Mouse (Mus musculus) limb, embryonic 11.5 days (tissue): ENCODE measurements around the gene Ccnd3. TPM values are rescaled to one million over a fixed set of nuclear protein-coding genes. Genes with fewer than 3 reads are reported as not detected.

Experiments
- ATAC-seq: fragments of 200-750 bp; cut with Nextera tagmentation; 2 replicates; pipeline ENCODE4 v1.8.0; 2017; ENCODE audit warnings: low read depth; ENCODE audit not compliant: insufficient number of reproducible peaks, low FRiP score, low TSS enrichment
- DNase-seq: peaks from one replicate; pipeline ENCODE4 v3.0.0-alpha.2; 2015; ENCODE audit warnings: low spot score
- H3K27ac ChIP-seq: fragments of 300-500 bp; sonication (generic); replicated peaks from 2 replicates; pipeline ENCODE4 v1.5.1; 2014; ENCODE audit warnings: low read depth, mild to moderate bottlenecking, low read length
- H3K27me3 ChIP-seq: fragments of 300-500 bp; sonication (generic); 2 replicates; pipeline ENCODE4 v1.6.1; 2014; ENCODE audit warnings: mild to moderate bottlenecking, low read length, mixed read lengths; ENCODE audit not compliant: control insufficient read depth, insufficient read depth
- H3K36me3 ChIP-seq: fragments of 300-500 bp; sonication (generic); 2 replicates; pipeline ENCODE4 v1.6.1; 2014; ENCODE audit warnings: mild to moderate bottlenecking, low read length, moderate library complexity, mixed read lengths; ENCODE audit not compliant: control insufficient read depth, insufficient read depth
- H3K4me1 ChIP-seq: fragments of 300-500 bp; sonication (generic); 2 replicates; pipeline ENCODE4 v1.6.1; 2014; ENCODE audit warnings: low read length, mixed read lengths; ENCODE audit not compliant: control insufficient read depth, insufficient read depth
- H3K4me2 ChIP-seq: fragments of 300-500 bp; sonication (generic); 2 replicates; pipeline ENCODE4 v1.6.1; 2014; ENCODE audit warnings: low read depth, mild to moderate bottlenecking, moderate library complexity; ENCODE audit not compliant: severe bottlenecking
- H3K4me3 ChIP-seq: fragments of 300-500 bp; sonication (generic); 2 replicates; pipeline ENCODE4 v1.5.1; 2014; ENCODE audit warnings: low read depth, low read length
- H3K9ac ChIP-seq: fragments of 300-500 bp; sonication (generic); 2 replicates; pipeline ENCODE4 v1.6.1; 2014; ENCODE audit warnings: mild to moderate bottlenecking, low read length
- H3K9me3 ChIP-seq: fragments of 300-500 bp; sonication (generic); 2 replicates; pipeline ENCODE4 v1.6.1; 2016; ENCODE audit warnings: low read length; ENCODE audit not compliant: control insufficient read depth
- WGBS: fragments of 180-500 bp; shearing (Covaris S2); extraction: QIAGEN DNeasy Blood & Tissue Kit; methylation state at CpG from one replicate; pipeline ENCODE4 v1.1.7; 2014; 5-methylcytosine and 5-hydroxymethylcytosine counted together
- polyA plus RNA-seq: library from polyadenylated mRNA; unstranded; fragments of >200 nt; fragmentation: Nextera tagmentation; extraction: Ambion mirVana; gene quantifications from 2 replicates; pipeline ENCODE4 v1.2.1, GENCODE M21; 2014

The Ccnd3 gene
- polyA plus RNA-seq, 1 experiment from 2014 or later, result 350 TPM

DNA sequence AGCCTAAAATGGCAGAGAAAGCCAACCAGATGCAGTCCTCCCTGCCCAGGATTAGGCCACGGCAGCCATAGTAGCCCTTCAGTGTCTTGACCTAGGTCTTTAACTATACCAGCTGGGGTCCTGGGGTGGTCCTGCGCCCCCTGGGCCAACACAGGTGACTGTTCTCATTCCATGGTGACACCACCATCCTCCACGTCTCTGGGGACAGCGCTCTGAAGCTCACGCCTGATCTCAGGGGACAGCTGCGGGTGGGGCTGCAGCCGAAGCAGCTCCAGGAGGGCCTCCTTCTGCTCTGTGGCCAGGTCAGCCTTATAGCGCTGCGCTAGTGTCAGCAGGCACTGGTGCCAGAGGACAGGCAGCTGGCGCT lies 96.5 kb downstream of the Ccnd3 start:
- no peaks in the 10 kb centered on the region for H3K9me3 ChIP-seq
- peaks cover 12% of the 10 kb centered on the region for H3K4me1 ChIP-seq
- H3K4me3 ChIP-seq, result no peak overlapping the region
- no peak overlapping the region for H3K27ac ChIP-seq
- H3K36me3 ChIP-seq, result peaks cover 25% of the 10 kb centered on the region
- ATAC-seq, result no peak
- WGBS, result 93% methylated on average over 10 of the region's 10 CpGs
- no peaks in the 10 kb centered on the region for H3K27me3 ChIP-seq
- H3K9ac ChIP-seq, result no peak overlapping the region
- no peak overlapping the region for H3K4me2 ChIP-seq
- no peak for DNase-seq

- Histone ChIP-seq H3K36me3 (peaks cover 26% of the 10 kb centered on the region), H3K4me1 (peaks cover 2% of the 10 kb centered on the region), H3K4me3 (no peak overlapping the region), H3K27me3 (no peaks in the 10 kb centered on the region), H3K9ac (no peak overlapping the region), H3K4me2 (no peak overlapping the region), H3K9me3 (no peaks in the 10 kb centered on the region), H3K27ac (no peak overlapping the region)
- DNase-seq (no peak), ATAC-seq (no peak)
- 96% methylated on average over 11 of the region's 11 CpGs for whole genome bisulfite sequencing
Observed at GRCm38 (mm10) chr17:47602289-47602688, 97.4 kb downstream of the Ccnd3 start.

DNA sequence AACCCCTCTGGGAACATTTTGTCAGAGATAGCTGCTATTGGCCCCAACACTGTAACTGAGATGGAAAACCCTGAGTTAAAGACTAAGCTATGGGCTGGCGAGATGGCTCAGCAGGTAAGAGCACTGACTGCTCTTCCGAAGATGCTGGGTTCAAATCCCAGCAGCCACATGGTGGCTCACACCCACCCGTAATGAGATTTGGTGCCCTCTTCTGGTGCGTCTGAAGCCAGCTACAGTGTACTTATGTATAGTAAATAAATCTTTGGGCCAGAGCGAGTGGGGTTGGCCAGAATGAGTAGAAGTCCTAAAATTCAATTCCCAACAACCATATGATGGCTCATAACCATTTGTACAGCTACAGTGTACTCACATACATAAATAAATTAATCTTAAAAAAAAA lies 101.4 kb downstream of the Ccnd3 start:
- Histone ChIP-seq H3K9ac (no peak overlapping the region), H3K36me3 (peaks cover 20% of the 10 kb centered on the region), H3K4me1 (no peaks in the 10 kb centered on the region; the same call in 1 of the 2 replicates), H3K4me2 (no peak overlapping the region), H3K4me3 (no peak overlapping the region), H3K27me3 (no peaks in the 10 kb centered on the region), H3K27ac (no peak overlapping the region), H3K9me3 (no peaks in the 10 kb centered on the region)
- ATAC-seq (no peak), DNase-seq (no peak)
- 79% methylated on average over 5 of the region's 5 CpGs for WGBS

- ATAC-seq (no peak), DNase-seq (no peak)
- 95% methylated on average over 4 of the region's 4 CpGs for WGBS
- H3K9ac ChIP-seq, result no peak overlapping the region
- H3K27me3 ChIP-seq, result no peaks in the 10 kb centered on the region
- H3K27ac ChIP-seq, result no peak overlapping the region
- H3K4me1 ChIP-seq, result peaks cover 3% of the 10 kb centered on the region; the same call in 1 of the 2 replicates
- no peaks in the 10 kb centered on the region for H3K9me3 ChIP-seq
- peaks cover 12% of the 10 kb centered on the region for H3K36me3 ChIP-seq
- no peak overlapping the region for H3K4me2 ChIP-seq
- no peak overlapping the region for H3K4me3 ChIP-seq
Observed at GRCm38 (mm10) chr17:47609182-47609581, 104.3 kb downstream of the Ccnd3 start.

DNA sequence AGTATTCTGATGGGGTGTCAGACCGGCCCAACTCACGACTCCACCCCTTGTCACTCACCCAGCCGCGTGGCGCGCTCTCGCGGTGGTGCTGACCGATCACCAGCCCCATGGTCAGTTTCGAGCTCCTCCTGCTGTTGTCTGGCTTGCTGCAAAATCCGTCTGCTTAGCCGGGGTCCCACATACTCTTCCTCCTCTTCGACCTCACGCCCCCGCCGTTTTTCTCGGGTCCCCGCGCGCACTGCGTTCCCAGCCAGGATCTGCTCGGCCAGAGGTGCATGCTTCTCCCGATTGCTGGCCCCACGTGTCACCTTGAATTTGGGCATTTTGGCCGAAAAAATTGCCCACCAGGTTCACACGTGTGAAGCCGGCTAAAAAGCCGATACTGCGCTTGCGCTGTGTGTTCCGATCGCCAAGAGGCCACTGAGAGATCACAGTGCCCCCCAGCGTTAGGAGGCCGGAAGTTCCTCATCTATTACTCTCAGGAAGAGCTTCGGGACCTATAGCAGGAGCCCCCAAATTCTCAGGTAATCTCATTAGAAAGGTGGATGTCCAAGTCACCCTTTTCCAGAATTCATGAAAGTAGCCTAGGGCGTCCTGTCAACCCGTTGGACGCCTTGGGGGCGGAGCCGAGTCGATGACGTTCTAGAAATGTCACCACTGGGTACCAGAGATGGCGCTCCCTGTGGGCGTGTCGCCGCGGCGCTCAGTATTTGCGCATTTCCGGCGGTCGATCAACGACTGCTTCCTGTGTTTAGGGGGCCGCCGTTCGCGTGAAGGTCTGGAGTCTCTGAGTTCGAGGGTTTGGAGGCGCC lies 106.2 kb downstream of the Ccnd3 start, which contains the start of the genes Bysl, Med20 and Gm20517:
TSS of gene Bysl (minus strand) at position 644 of the 812 bp plus-strand sequence.
TSS of gene Med20 (plus strand) at position 734 of the 812 bp plus-strand sequence.
TSS of gene Gm20517 (plus strand) at position 741 of the 812 bp plus-strand sequence.
- WGBS, result under 1% methylated on average over 59 of the region's 59 CpGs
- peak; percentile 99 for DNase-seq
- Histone ChIP-seq H3K4me2 (peak within 1 kb of the TSS; percentile 74), H3K9me3 (no peaks in the 10 kb centered on the region), H3K4me1 (peaks cover 3% of the 10 kb centered on the region; the same call in 1 of the 2 replicates), H3K9ac (peak within 1 kb of the TSS; percentile 73), H3K36me3 (peaks cover 11% of the 10 kb centered on the region), H3K27me3 (no peaks in the 10 kb centered on the region), H3K4me3 (peak within 1 kb of the TSS; percentile 74), H3K27ac (no peak within 1 kb of the TSS)
- peak; percentile 89 for ATAC-seq

DNA sequence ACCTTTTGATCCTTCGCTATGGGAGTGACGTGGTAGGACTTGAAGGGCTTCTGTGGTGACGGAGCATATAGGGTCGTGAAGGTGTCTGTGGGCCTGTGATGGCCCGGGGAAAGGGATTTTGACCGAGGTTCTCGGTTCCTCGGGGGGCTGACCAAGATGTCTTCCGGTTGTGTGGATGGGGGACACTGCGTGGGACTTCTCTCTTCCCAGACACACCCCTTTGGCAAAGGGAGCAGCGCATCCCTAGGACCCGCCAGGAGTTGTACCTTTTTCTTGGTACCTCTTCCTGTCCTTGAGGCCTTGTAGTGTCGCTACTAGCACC lies 106.8 kb downstream of the Ccnd3 start:
- no peaks in the 10 kb centered on the region for H3K9me3 ChIP-seq
- ATAC-seq, result no peak
- H3K27me3 ChIP-seq, result no peaks in the 10 kb centered on the region
- peak overlapping the region; percentile 74 for H3K4me2 ChIP-seq
- WGBS, result 0% methylated on average over 13 of the region's 13 CpGs
- peak overlapping the region; percentile 73 for H3K9ac ChIP-seq
- peaks cover 3% of the 10 kb centered on the region; the same call in 1 of the 2 replicates for H3K4me1 ChIP-seq
- DNase-seq, result no peak
- peak overlapping the region; percentile 74 for H3K4me3 ChIP-seq
- H3K27ac ChIP-seq, result no peak overlapping the region
- H3K36me3 ChIP-seq, result peaks cover 9% of the 10 kb centered on the region

DNA sequence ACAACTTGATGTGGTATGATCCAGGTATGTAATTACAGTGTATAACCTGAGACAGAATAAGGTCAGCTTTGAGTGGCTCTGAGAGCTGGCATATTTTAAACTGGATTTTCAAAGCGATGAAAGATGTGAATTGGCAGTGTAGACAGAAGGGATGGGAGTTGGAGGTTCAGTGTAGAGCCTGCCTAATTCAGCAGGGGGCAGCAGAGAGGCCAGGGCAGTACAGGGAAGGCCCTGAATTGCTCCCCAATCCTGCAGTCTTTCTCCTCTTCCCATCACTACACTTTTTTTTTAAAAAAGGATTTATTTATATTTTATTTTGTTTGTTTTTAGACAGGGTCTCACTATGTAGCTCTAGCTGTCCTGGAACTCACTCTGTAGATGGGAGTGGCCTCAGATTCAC lies 109.2 kb downstream of the Ccnd3 start:
- no peak for ATAC-seq
- Histone ChIP-seq H3K27me3 (no peaks in the 10 kb centered on the region), H3K4me2 (no peak overlapping the region), H3K4me3 (no peak overlapping the region), H3K9me3 (no peaks in the 10 kb centered on the region), H3K4me1 (peaks cover 3% of the 10 kb centered on the region; the same call in 1 of the 2 replicates), H3K27ac (no peak overlapping the region), H3K9ac (no peak overlapping the region), H3K36me3 (peaks cover 13% of the 10 kb centered on the region; the same call in 1 of the 2 replicates)
- WGBS, result 85% methylated on average over 1 of the region's 1 CpGs
- DNase-seq, result no peak

GRCm38 (mm10) chr17:47616119-47616518 lies 111.3 kb downstream of the Ccnd3 start:
- peaks cover 13% of the 10 kb centered on the region; the same call in 1 of the 2 replicates for H3K36me3 ChIP-seq
- no peak overlapping the region for H3K4me3 ChIP-seq
- no peak overlapping the region for H3K4me2 ChIP-seq
- no peak for ATAC-seq
- 93% methylated on average over 8 of the region's 8 CpGs for WGBS
- H3K9ac ChIP-seq, result no peak overlapping the region
- no peaks in the 10 kb centered on the region for H3K9me3 ChIP-seq
- peaks cover 3% of the 10 kb centered on the region; the same call in 1 of the 2 replicates for H3K4me1 ChIP-seq
- no peaks in the 10 kb centered on the region for H3K27me3 ChIP-seq
- no peak overlapping the region for H3K27ac ChIP-seq
- no peak for DNase-seq
